Mouse (Mus musculus) forebrain, postnatal 0 days (tissue): ENCODE measurements around the gene Tbx2. TPM values are rescaled to one million over a fixed set of nuclear protein-coding genes. Genes with fewer than 3 reads are reported as not detected.

Experiments
- ATAC-seq: fragments of 200-750 bp; cut with Nextera tagmentation; 2 replicates; pipeline ENCODE4 v1.8.0; 2017; ENCODE audit warnings: mild to moderate bottlenecking, moderate library complexity
- DNase-seq: peaks from one replicate; pipeline ENCODE4 v3.0.0-alpha.2; 2015
- H3K27ac ChIP-seq: fragments of 300-500 bp; sonication (generic); 2 replicates; pipeline ENCODE4 v1.5.1; 2014; ENCODE audit warnings: low read depth, mild to moderate bottlenecking, antibody characterized with exemption, low read length, moderate library complexity, mixed read lengths
- H3K27me3 ChIP-seq: fragments of 300-500 bp; sonication (generic); 2 replicates; pipeline ENCODE4 v1.6.1; 2014; ENCODE audit warnings: mild to moderate bottlenecking, low read length, mixed read lengths; ENCODE audit not compliant: insufficient read depth
- H3K36me3 ChIP-seq: fragments of 300-500 bp; sonication (generic); 2 replicates; pipeline ENCODE4 v1.6.1; 2014; ENCODE audit warnings: mild to moderate bottlenecking, moderate library complexity; ENCODE audit not compliant: insufficient read depth
- H3K4me1 ChIP-seq: fragments of 300-500 bp; sonication (generic); 2 replicates; pipeline ENCODE4 v1.6.1; 2014; ENCODE audit warnings: antibody characterized with exemption; ENCODE audit not compliant: insufficient read depth
- H3K4me2 ChIP-seq: fragments of 300-500 bp; sonication (generic); 2 replicates; pipeline ENCODE4 v1.6.1; 2014; ENCODE audit warnings: low read depth, mild to moderate bottlenecking, moderate library complexity
- H3K4me3 ChIP-seq: fragments of 300-500 bp; sonication (generic); 2 replicates; pipeline ENCODE4 v1.5.1; 2014; ENCODE audit warnings: low read depth, low read length, mixed read lengths
- H3K9ac ChIP-seq: fragments of 300-500 bp; sonication (generic); 2 replicates; pipeline ENCODE4 v1.6.1; 2014; ENCODE audit warnings: mild to moderate bottlenecking
- H3K9me3 ChIP-seq: fragments of 300-500 bp; sonication (generic); 2 replicates; pipeline ENCODE4 v1.6.1; 2016; ENCODE audit warnings: low read length
- CTCF ChIP-seq: sonication (generic); IDR thresholded peaks from 2 replicates; pipeline ENCODE4 v1.5.1; 2016; ENCODE audit warnings: antibody characterized with exemption, control low read depth, low read depth
- WGBS: fragments of 180-500 bp; shearing (Covaris S2); extraction: QIAGEN DNeasy Blood & Tissue Kit; methylation state at CpG from one replicate; pipeline ENCODE4 v1.1.7; 2014; 5-methylcytosine and 5-hydroxymethylcytosine counted together
- polyA plus RNA-seq: library from polyadenylated mRNA; unstranded; fragments of >200 nt; fragmentation: Nextera tagmentation; extraction: Ambion mirVana; gene quantifications from 2 replicates; pipeline ENCODE4 v1.2.1, GENCODE M21; 2015
- total RNA-seq: library from RNA; depleted of rRNA; stranded (reverse); fragments of >200 nt; gene quantifications from 2 replicates; pipeline ENCODE4 v1.2.3, GENCODE M21; 2014

The Tbx2 gene
- total and polyA plus RNA-seq, 2 experiments from 2014 or later, result 0.44 to 5.1 TPM

GRCm38 (mm10) chr11:85799856-85800255 lies 32.5 kb upstream of the Tbx2 start:
- no peaks in the 10 kb centered on the region for H3K36me3 ChIP-seq
- WGBS, result 87% methylated on average over 19 of the region's 19 CpGs
- DNase-seq, result no peak
- no peak overlapping the region for H3K27ac ChIP-seq
- H3K4me1 ChIP-seq, result no peaks in the 10 kb centered on the region
- H3K9me3 ChIP-seq, result no peaks in the 10 kb centered on the region
- H3K9ac ChIP-seq, result no peak overlapping the region
- no peak overlapping the region for H3K4me3 ChIP-seq
- no peaks in the 10 kb centered on the region for H3K27me3 ChIP-seq
- no peak for ATAC-seq
- no peak for TF ChIP-seq CTCF
- H3K4me2 ChIP-seq, result no peak overlapping the region

GRCm38 (mm10) chr11:85800380-85800779 lies 32.0 kb upstream of the Tbx2 start:
- no peak overlapping the region for H3K4me3 ChIP-seq
- WGBS, result 89% methylated on average over 11 of the region's 11 CpGs
- DNase-seq (no peak), ATAC-seq (no peak)
- no peaks in the 10 kb centered on the region for H3K9me3 ChIP-seq
- no peak overlapping the region for H3K9ac ChIP-seq
- H3K27ac ChIP-seq, result no peak overlapping the region
- H3K4me2 ChIP-seq, result no peak overlapping the region
- no peak for TF ChIP-seq CTCF
- H3K27me3 ChIP-seq, result no peaks in the 10 kb centered on the region
- no peaks in the 10 kb centered on the region for H3K4me1 ChIP-seq
- no peaks in the 10 kb centered on the region for H3K36me3 ChIP-seq

GRCm38 (mm10) chr11:85804048-85804447 lies 28.3 kb upstream of the Tbx2 start:
- H3K27ac ChIP-seq, result no peak overlapping the region
- H3K4me1 ChIP-seq, result no peaks in the 10 kb centered on the region
- no peak for TF ChIP-seq CTCF
- H3K27me3 ChIP-seq, result no peaks in the 10 kb centered on the region
- H3K9ac ChIP-seq, result no peak overlapping the region
- H3K4me3 ChIP-seq, result no peak overlapping the region
- H3K36me3 ChIP-seq, result no peaks in the 10 kb centered on the region
- DNase-seq (no peak), ATAC-seq (no peak)
- 87% methylated on average over 5 of the region's 5 CpGs for WGBS
- no peak overlapping the region for H3K4me2 ChIP-seq
- H3K9me3 ChIP-seq, result no peaks in the 10 kb centered on the region

GRCm38 (mm10) chr11:85805779-85806178 lies 26.6 kb upstream of the Tbx2 start:
- Histone ChIP-seq H3K4me1 (no peaks in the 10 kb centered on the region), H3K4me2 (no peak overlapping the region), H3K27ac (no peak overlapping the region), H3K9ac (no peak overlapping the region), H3K4me3 (no peak overlapping the region), H3K27me3 (no peaks in the 10 kb centered on the region), H3K36me3 (no peaks in the 10 kb centered on the region), H3K9me3 (no peaks in the 10 kb centered on the region)
- ATAC-seq, result no peak
- no peak for TF ChIP-seq CTCF
- 77% methylated on average over 1 of the region's 1 CpGs for WGBS
- DNase-seq, result no peak

- Histone ChIP-seq H3K4me1 (no peaks in the 10 kb centered on the region), H3K36me3 (no peaks in the 10 kb centered on the region), H3K9ac (no peak overlapping the region), H3K9me3 (no peaks in the 10 kb centered on the region), H3K27me3 (no peaks in the 10 kb centered on the region), H3K27ac (no peak overlapping the region), H3K4me3 (no peak overlapping the region), H3K4me2 (no peak overlapping the region)
- ATAC-seq (no peak), DNase-seq (no peak)
- TF ChIP-seq CTCF, result no peak
- 88% methylated on average over 11 of the region's 11 CpGs for WGBS
These were observed 25.0 kb upstream of the Tbx2 start for GRCm38 (mm10) chr11:85807353-85807752.

GRCm38 (mm10) chr11:85811229-85811628 lies 21.1 kb upstream of the Tbx2 start:
- no peak overlapping the region for H3K9ac ChIP-seq
- H3K27me3 ChIP-seq, result no peaks in the 10 kb centered on the region; the same call in 1 of the 2 replicates
- H3K36me3 ChIP-seq, result no peaks in the 10 kb centered on the region
- no peak overlapping the region for H3K4me2 ChIP-seq
- DNase-seq (no peak), ATAC-seq (no peak)
- no peaks in the 10 kb centered on the region for H3K4me1 ChIP-seq
- H3K27ac ChIP-seq, result no peak overlapping the region
- no peak for TF ChIP-seq CTCF
- 76% methylated on average over 4 of the region's 4 CpGs for WGBS
- H3K4me3 ChIP-seq, result no peak overlapping the region
- no peaks in the 10 kb centered on the region for H3K9me3 ChIP-seq

- H3K4me1 ChIP-seq, result no peaks in the 10 kb centered on the region
- no peaks in the 10 kb centered on the region for H3K36me3 ChIP-seq
- TF ChIP-seq CTCF, result no peak
- no peaks in the 10 kb centered on the region; the same call in 1 of the 2 replicates for H3K27me3 ChIP-seq
- ATAC-seq (no peak), DNase-seq (no peak)
- H3K4me3 ChIP-seq, result no peak overlapping the region
- 92% methylated on average over 5 of the region's 5 CpGs for whole genome bisulfite sequencing
- no peak overlapping the region for H3K4me2 ChIP-seq
- no peaks in the 10 kb centered on the region for H3K9me3 ChIP-seq
- no peak overlapping the region for H3K27ac ChIP-seq
- H3K9ac ChIP-seq, result no peak overlapping the region
These were observed 20.7 kb upstream of the Tbx2 start for GRCm38 (mm10) chr11:85811676-85812075.
